In the genomic region with DNA sequence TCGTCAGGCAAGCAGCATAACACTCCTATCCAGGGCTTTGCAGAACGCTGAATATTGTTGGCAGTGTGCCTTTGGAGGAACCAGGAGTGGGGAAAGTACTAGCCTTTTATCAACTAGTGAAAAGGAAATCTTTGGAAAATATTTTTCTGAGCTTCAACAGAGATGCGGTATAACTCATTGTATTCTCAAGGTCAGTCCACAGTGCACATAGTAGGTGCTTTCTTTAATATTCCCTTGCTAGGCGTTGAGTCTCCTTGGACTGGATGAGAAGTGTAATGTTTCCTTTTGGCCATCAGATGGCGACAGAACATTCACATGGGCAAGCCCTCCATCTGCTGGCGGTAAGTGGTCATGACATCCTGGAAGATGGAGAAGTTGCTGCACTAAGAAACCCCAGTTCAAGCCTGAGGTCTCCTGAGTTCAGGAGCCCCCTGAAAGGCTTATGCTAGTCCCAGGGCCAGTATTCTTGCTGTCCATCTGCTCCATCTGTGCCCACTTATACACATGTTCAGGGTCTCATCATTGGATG, we compare ENCODE assay signal across 9 mouse cellular contexts. TPM values are rescaled to one million over a fixed set of nuclear protein-coding genes. Genes with fewer than 3 reads are reported as not detected.
DNase-seq lines count a peak whose midpoint lies in the region; ATAC-seq and TF ChIP-seq lines count a peak whose summit lies in the region.
"Had no signal": no experiment of that assay in that cellular context is flagged by ENCODE, and none has a peak within 500 bp of the region (broad histone marks: within the 10 kb centered on the region; RNA-seq: fewer than 3 reads in every experiment).

No protein-coding gene starts in this region.

- peak; percentile 91 for DNase-seq in 416B (ENCODE audit: low read depth)
- DNase-seq in c-Kit-positive CD71-negative TER-119-negative erythroid progenitor cells, embryonic 14.5 days (ENCODE audit: low read depth): peak; percentile 87
- peak; percentile 88 for DNase-seq in forelimb bud, embryonic 11.5 days (ENCODE audit: low read depth, low spot score)
- peak; percentile 85 for DNase-seq in kidney, postnatal 14 days
- DNase-seq in liver, postnatal 0 days: peak; percentile 82
- DNase-seq in right cerebral cortex, adult 18-20 months: peak; percentile 75
- peak; percentile 80 for DNase-seq in urinary bladder, postnatal 14 days (ENCODE audit: low spot score)

- no peak overlapping the region for H3K9ac ChIP-seq in liver, postnatal 0 days (replicated peaks)
- H3K9ac ChIP-seq: lung, embryonic 15.5 days had no signal

- H3K4me3 ChIP-seq in E14TG2a.4 (replicated peaks; ENCODE audit: low read length): no peak overlapping the region
- H3K4me3 ChIP-seq in liver, postnatal 0 days (ENCODE audit: low read depth, low read length): no peak overlapping the region
- H3K4me3 ChIP-seq: lung, embryonic 15.5 days had no signal

- peaks cover 4% of the 10 kb centered on the region; the same call in 1 of the 2 replicates for H3K27me3 ChIP-seq in E14TG2a.4 (ENCODE audit: insufficient read depth, low read length)
- H3K27me3 ChIP-seq in liver, postnatal 0 days (ENCODE audit: insufficient read depth, low read length): no peaks in the 10 kb centered on the region
- H3K27me3 ChIP-seq: lung, embryonic 15.5 days had no signal

- no peak for TF ChIP-seq EP300 in liver, postnatal 0 days (IDR thresholded peaks at IDR 0.05; ENCODE audit: low read depth)

- no peak overlapping the region for H3K4me2 ChIP-seq in liver, postnatal 0 days (ENCODE audit: low read depth, low read length)
- H3K4me2 ChIP-seq: lung, embryonic 15.5 days had no signal

- TF ChIP-seq CTCF in E14TG2a.4 (conservative IDR thresholded peaks at IDR 0.05; ENCODE audit: low read length): peak; percentile 97
- TF ChIP-seq CTCF in liver, postnatal 0 days (IDR thresholded peaks at IDR 0.05; ENCODE audit: low read depth): peak; percentile 100

- no peaks in the 10 kb centered on the region for H3K9me3 ChIP-seq in E14TG2a.4 (ENCODE audit: low read length)
- no peaks in the 10 kb centered on the region for H3K9me3 ChIP-seq in liver, postnatal 0 days (ENCODE audit: low read length)
- H3K9me3 ChIP-seq: lung, embryonic 15.5 days had no signal

- H3K36me3 ChIP-seq in E14TG2a.4 (ENCODE audit: insufficient read depth, low read length): peaks cover 14% of the 10 kb centered on the region
- H3K36me3 ChIP-seq in liver, postnatal 0 days (replicated peaks; ENCODE audit: insufficient read depth, low read length): no peaks in the 10 kb centered on the region

- WGBS in liver, postnatal 0 days (ENCODE audit: insufficient replicate concordance): 17% methylated on average over 6 of the region's 6 CpGs

- no peak for ATAC-seq in liver, postnatal 0 days

- H3K4me1 ChIP-seq in E14TG2a.4 (replicated peaks; ENCODE audit: low read depth, low read length): peaks cover 26% of the 10 kb centered on the region
- peaks cover 11% of the 10 kb centered on the region; the same call in 1 of the 2 replicates for H3K4me1 ChIP-seq in liver, postnatal 0 days (ENCODE audit: insufficient read depth)

- no peak overlapping the region for H3K27ac ChIP-seq in liver, postnatal 0 days (ENCODE audit: low read depth)
- H3K27ac ChIP-seq: lung, embryonic 15.5 days had no signal

RNA-seq across cellular contexts. Expression of gene Gtf3c5, which starts 1.6 kb away (rescaled TPM):
- polyA plus RNA-seq in liver, postnatal 0 days (2015; fragmentation: Nextera tagmentation; extraction: Ambion mirVana): 4.5 and 5.8 TPM in 2 replicates

RNA-seq across cellular contexts. Expression of gene Cel, which starts 21.9 kb away (rescaled TPM):
- 4.7 TPM in 1 of 2 replicates, not detected in the other for polyA plus RNA-seq in liver, postnatal 0 days (2015; fragmentation: Nextera tagmentation; extraction: Ambion mirVana)
- polyA plus RNA-seq: lung, embryonic 15.5 days had no signal

RNA-seq across cellular contexts. Expression of gene Gfi1b, which starts 36.7 kb away (rescaled TPM):
- polyA plus RNA-seq in liver, postnatal 0 days (2015; fragmentation: Nextera tagmentation; extraction: Ambion mirVana): 48.9 and 52.2 TPM in 2 replicates

RNA-seq across cellular contexts. Expression of gene Tsc1, which starts 55.9 kb away (rescaled TPM):
- polyA plus RNA-seq in liver, postnatal 0 days (2015; fragmentation: Nextera tagmentation; extraction: Ambion mirVana): 3.7 TPM in 2 replicates
